Mouse (Mus musculus) kidney, adult 2 months (tissue): ENCODE results near the gene Ttll6. TPM values are rescaled to one million over a fixed set of nuclear protein-coding genes. Genes with fewer than 3 reads are reported as not detected.

Experiments used
- DNase-seq: peaks from one replicate; pipeline ENCODE4 v3.0.0; 2021
- H3K27ac ChIP-seq: fragments of 200-500 bp; 2 replicates; pipeline ENCODE4 v1.5.1; 2012; ENCODE audit warnings: low read depth, low read length, control low read depth, inconsistent platforms; ENCODE audit not compliant: insufficient read depth
- H3K27me3 ChIP-seq: fragments of 200-500 bp; replicated peaks from 2 replicates; pipeline ENCODE4 v1.6.1; 2012; ENCODE audit warnings: mild to moderate bottlenecking, moderate library complexity, low read length, inconsistent platforms; ENCODE audit not compliant: control insufficient read depth, insufficient read depth
- H3K36me3 ChIP-seq: fragments of 200-500 bp; 2 replicates; pipeline ENCODE4 v1.6.1; 2012; ENCODE audit warnings: mild to moderate bottlenecking, moderate library complexity, low read length, inconsistent platforms; ENCODE audit not compliant: control insufficient read depth, insufficient read depth
- H3K4me1 ChIP-seq: fragments of 200-500 bp; 2 replicates; pipeline ENCODE4 v1.6.1; 2011; ENCODE audit warnings: low read length; ENCODE audit not compliant: control insufficient read depth, insufficient read depth
- H3K4me3 ChIP-seq: fragments of 200-500 bp; 2 replicates; pipeline ENCODE4 v1.5.1; 2011; ENCODE audit warnings: mild to moderate bottlenecking, low read depth, low read length, control low read depth; ENCODE audit not compliant: insufficient read depth
- CTCF ChIP-seq: fragments of 200-500 bp; conservative IDR thresholded peaks from 2 replicates; pipeline ENCODE4 v1.5.1; 2011; ENCODE audit warnings: low read depth, mild to moderate bottlenecking, control low read depth, low read length, moderate library complexity, mixed read lengths; ENCODE audit not compliant: insufficient read depth, insufficient read length
- POLR2A ChIP-seq: fragments of 200-500 bp; IDR thresholded peaks from one replicate; pipeline ENCODE4 v1.6.1; 2011; ENCODE audit warnings: low read depth, low read length, control low read depth
- WGBS: fragments of 180-500 bp; shearing (Covaris S2); methylation state at CpG from one replicate; pipeline ENCODE4 v1.1.7; 2018; 5-methylcytosine and 5-hydroxymethylcytosine counted together
- polyA plus RNA-seq: library from polyadenylated mRNA; depleted of rRNA; stranded (reverse); fragments of >200 nt; gene quantifications from 2 replicates; pipeline ENCODE4 v1.2.3, GENCODE M21; 2012; rRNA removed

The Ttll6 gene
- polyA plus RNA-seq, 1 experiment = 0.05 TPM

DNA sequence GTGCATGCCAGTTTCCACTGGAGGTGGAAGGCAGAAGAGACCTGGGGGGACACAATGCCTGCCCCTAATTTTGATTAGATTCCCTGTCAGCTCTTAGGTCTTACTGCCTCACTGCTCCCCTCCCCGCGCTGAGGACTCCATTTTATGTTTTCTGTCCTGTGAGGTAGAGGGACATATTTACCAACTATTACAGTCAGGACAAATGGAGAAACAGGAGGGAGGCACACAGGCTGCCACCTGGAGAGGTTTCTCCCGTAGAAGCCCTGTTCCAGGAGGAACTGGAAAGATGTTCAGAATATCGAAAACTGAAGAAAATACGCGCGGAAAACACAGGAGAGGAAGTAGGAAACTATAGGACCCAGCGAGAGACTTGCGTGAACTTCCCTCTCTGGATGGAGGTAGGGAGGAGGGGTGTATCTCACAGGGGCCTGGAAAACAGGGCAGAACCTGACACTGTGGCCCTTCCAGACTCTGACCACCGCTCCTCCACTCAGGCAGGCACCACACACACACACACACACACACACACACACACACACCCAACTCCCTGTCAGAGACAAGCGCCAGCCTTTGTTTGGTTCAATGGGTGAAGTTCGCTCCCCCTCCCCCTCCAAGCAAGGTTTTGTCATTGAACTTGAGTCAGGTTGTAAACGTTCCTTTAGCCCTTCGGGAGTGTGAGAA lies 69.0 kb downstream of the Ttll6 start:
- TF ChIP-seq CTCF (no peak), POLR2A (no peak)
- Histone ChIP-seq H3K4me1 (no peaks in the 10 kb centered on the region), H3K27me3 (peaks cover 24% of the 10 kb centered on the region), H3K36me3 (no peaks in the 10 kb centered on the region), H3K27ac (no peak overlapping the region), H3K4me3 (no peak overlapping the region)
- WGBS = 5% methylated on average over 14 of the region's 14 CpGs
- DNase-seq = no peak

DNA sequence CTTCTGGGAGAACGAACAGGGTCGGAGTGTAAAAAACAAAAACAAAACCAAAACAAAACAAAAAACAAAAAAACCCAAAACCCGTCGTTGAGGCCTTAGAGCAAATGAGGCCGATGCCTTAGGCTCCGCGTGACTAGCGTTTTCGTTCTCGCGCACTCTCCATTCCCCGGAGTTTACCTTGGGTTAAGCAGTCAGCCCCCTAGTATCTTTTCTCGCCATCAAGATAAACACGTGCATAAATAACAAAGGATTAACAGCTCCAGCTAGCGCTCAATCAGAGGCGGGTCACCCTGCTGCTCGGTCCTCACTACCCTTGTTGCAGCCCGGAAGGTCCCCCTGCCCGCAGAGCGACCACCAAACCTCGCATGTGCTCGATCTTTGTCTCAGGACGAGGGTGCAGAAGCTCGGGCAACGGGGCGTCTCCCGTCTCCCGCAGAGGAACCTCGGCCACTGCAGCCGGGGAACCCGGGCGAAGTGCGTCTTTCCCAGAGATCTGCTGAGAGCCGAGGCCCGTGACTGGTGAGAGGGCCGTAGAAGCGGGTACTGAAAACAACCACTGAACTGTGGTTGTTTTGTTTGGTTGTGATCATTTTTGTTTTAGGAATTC lies 69.7 kb downstream of the Ttll6 start:
- WGBS = 6% methylated on average over 37 of the region's 37 CpGs
- peaks cover 24% of the 10 kb centered on the region for H3K27me3 ChIP-seq
- H3K36me3 ChIP-seq = no peaks in the 10 kb centered on the region
- H3K4me1 ChIP-seq = no peaks in the 10 kb centered on the region
- no peak overlapping the region for H3K27ac ChIP-seq
- DNase-seq = no peak
- TF ChIP-seq CTCF (no peak), POLR2A (no peak)
- H3K4me3 ChIP-seq = no peak overlapping the region

DNA sequence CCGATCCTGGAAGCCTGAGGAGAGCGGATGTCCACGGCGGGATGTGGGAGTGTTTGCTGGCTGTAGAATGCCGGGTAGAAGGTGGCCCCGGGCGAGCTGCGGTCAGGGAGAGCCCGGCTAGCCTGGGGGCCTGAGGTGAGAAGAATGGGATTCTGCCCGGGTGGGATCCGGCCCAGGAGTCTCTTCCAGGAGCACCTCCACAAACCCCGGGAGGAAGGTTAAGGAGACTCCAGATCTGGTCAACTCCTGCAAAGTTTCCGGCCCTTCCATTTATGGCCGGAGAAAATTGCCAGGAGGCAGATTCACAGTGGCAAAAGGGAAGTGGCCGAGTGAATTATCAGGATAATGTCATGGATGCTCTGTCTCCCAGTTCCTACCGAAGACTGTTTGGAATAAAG lies 70.2 kb downstream of the Ttll6 start:
- H3K27me3 ChIP-seq = peaks cover 22% of the 10 kb centered on the region
- no peak overlapping the region for H3K4me3 ChIP-seq
- TF ChIP-seq CTCF (no peak), POLR2A (no peak)
- no peaks in the 10 kb centered on the region for H3K4me1 ChIP-seq
- no peak for DNase-seq
- no peaks in the 10 kb centered on the region for H3K36me3 ChIP-seq
- no peak overlapping the region for H3K27ac ChIP-seq
- WGBS = 4% methylated on average over 16 of the region's 16 CpGs

DNA sequence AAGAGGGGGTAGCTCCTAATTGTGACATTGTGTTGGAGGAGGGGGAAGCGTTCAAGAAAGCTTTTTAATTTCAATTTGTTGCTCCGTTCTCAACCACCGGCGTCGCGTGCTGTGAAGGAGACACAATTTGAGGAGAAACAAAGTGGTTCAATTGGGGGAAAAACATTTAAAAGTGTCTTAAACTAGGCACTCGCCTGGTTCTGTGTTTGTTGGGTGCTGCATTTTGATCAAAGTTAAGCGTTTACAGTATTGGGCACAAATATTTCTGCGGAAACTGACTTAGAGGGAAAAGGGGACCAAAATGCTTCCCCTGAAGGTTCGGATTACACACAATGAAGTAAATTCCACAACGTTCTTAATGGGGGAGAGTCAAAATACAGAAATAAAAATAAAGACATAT lies 70.8 kb downstream of the Ttll6 start:
- Histone ChIP-seq H3K4me3 (no peak overlapping the region), H3K4me1 (no peaks in the 10 kb centered on the region), H3K27me3 (peaks cover 22% of the 10 kb centered on the region), H3K36me3 (no peaks in the 10 kb centered on the region), H3K27ac (no peak overlapping the region)
- 8% methylated on average over 11 of the region's 11 CpGs for WGBS
- TF ChIP-seq POLR2A (no peak), CTCF (no peak)
- DNase-seq = no peak

DNA sequence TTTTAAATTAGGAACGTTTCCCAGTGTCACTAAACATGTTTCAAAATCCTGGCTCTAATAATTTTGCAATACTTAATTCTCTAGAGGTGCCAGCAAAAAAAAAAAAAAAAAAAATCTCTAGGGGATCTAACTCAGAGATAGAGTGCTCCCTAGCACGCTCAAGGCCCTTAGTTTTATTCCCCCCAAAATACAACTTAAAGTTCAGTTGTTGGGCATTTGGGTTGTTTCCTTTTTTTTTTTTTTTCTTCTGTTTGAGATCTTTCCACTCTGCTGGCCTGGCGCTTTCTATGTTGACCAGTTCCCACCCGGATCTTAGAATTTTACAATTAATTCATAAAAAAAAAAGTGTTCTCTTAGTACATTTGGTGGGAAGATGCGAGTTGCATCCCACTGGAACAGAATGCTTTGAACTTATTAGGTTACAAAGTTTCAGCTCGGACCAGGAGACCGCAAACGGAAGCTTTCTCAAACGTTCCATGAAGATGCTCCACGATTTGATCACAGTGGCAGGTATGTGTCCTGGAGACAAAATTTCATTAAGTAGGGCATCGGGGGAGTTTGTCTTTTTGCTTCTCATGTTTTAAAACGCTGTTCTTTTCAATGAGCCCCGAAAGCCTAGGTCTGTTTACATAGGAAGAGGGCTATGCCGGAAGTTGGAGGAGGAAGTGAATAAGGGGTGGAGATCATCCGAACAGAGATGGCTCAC lies 72.0 kb downstream of the Ttll6 start:
- Histone ChIP-seq H3K27me3 (peaks cover 20% of the 10 kb centered on the region), H3K4me1 (no peaks in the 10 kb centered on the region), H3K4me3 (no peak overlapping the region), H3K36me3 (no peaks in the 10 kb centered on the region), H3K27ac (no peak overlapping the region)
- 8% methylated on average over 15 of the region's 15 CpGs for WGBS
- no peak for DNase-seq
- TF ChIP-seq POLR2A (no peak), CTCF (no peak)

Other genes with a start within 250 kb of the Ttll6 start
- gene B4galnt2, start 218.9 kb upstream of the Ttll6 start, polyA plus RNA-seq = 0.19 and 0.38 TPM in 2 replicates
- gene Igf2bp1, start 127.8 kb upstream of the Ttll6 start, polyA plus RNA-seq = 1.0 and 1.1 TPM in 2 replicates
- not detected in 2 replicates for gene Gip, start 109.2 kb upstream of the Ttll6 start, polyA plus RNA-seq
- gene Snf8, start 98.9 kb upstream of the Ttll6 start, polyA plus RNA-seq = 35.5 and 45.9 TPM in 2 replicates
- gene Ube2z, start 68.4 kb upstream of the Ttll6 start, polyA plus RNA-seq = 36.0 and 38.8 TPM in 2 replicates
- gene Atp5g1, start 58.1 kb upstream of the Ttll6 start, polyA plus RNA-seq = 1,915 and 2,050 TPM in 2 replicates
- gene Calcoco2, start 21.8 kb upstream of the Ttll6 start, polyA plus RNA-seq = not detected in 2 replicates
- not detected in 2 replicates for gene Hoxb13, start 60.5 kb downstream of the Ttll6 start, polyA plus RNA-seq
- 27.8 and 29.6 TPM in 2 replicates for gene Hoxb9, start 137.7 kb downstream of the Ttll6 start, polyA plus RNA-seq
- gene Hoxb8, start 148.1 kb downstream of the Ttll6 start, polyA plus RNA-seq = 51.7 and 69.9 TPM in 2 replicates
- 15.5 and 16.5 TPM in 2 replicates for gene Hoxb7, start 152.8 kb downstream of the Ttll6 start, polyA plus RNA-seq
- gene Hoxb6, start 158.7 kb downstream of the Ttll6 start, polyA plus RNA-seq = 62.7 and 67.9 TPM in 2 replicates
- gene Hoxb5, start 169.6 kb downstream of the Ttll6 start, polyA plus RNA-seq = 7.7 and 8.4 TPM in 2 replicates
- gene Hoxb4, start 184.5 kb downstream of the Ttll6 start, polyA plus RNA-seq = 12.6 and 14.6 TPM in 2 replicates
- gene Hoxb3, start 189.5 kb downstream of the Ttll6 start, polyA plus RNA-seq = 10.1 and 14.1 TPM in 2 replicates
- gene Hoxb2, start 216.7 kb downstream of the Ttll6 start, polyA plus RNA-seq = 22.8 and 28.4 TPM in 2 replicates
- not detected in 2 replicates for gene Hoxb1, start 232.0 kb downstream of the Ttll6 start, polyA plus RNA-seq